Mouse (Mus musculus) brain, adult 10 weeks (tissue): ENCODE data around the gene Kif4. TPM values are rescaled to one million over a fixed set of nuclear protein-coding genes. Genes with fewer than 3 reads are reported as not detected.

ENCODE experiments used
- polyA plus RNA-seq: library from polyadenylated mRNA; stranded (reverse); fragments of 350-450 nt; fragmentation: Illumina TruSeq; extraction: RNeasy Lipid Tissue Mini Kit (QIAGEN cat#74804); gene quantifications from one replicate; pipeline ENCODE4 v1.2.3, GENCODE M21; 2015; ENCODE audit warnings: low read depth, low replicate concordance

The Kif4 gene
- 0.58 TPM for polyA plus RNA-seq

DNA sequence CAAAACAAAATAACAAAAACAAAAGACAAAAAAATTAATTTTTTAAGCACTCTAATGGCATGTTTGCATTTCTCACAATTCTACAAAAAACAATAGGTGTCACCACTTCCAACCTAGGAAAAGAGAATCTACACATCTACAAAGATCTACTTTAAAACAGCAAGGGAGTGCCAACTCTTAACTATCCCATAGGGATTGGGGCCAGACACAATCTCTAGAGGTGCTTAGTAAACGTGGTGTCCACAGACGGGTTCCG lies at the start of gene Kif4:
Gene Kif4, plus strand, starts transcription at position 192 of the 256 bp plus-strand sequence.

GRCm38 (mm10) chrX:100594791-100595190 lies 30.7 kb upstream of the Kif4 start, which contains the start of gene P2ry4:
TSS of gene P2ry4 (minus strand) at chrX:100594869.

DNA sequence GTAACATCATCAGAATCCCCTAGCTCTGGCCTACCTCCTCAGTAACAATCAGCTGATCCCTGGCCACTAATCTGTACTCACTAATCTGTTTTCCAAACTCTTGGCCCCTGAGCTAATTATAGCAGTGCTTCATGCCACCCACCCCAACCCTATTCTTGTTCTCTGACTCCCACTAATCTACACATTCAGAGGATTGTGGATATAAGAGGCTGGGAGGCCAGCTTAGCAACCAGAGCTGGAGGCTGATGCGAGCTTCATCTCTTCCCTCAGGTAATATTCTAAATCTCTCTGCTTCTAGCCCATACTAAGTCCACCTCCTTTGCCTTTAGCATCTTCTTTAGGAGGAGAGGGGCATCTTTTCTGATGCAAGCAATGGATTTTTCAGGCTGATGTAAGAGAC lies 20.2 kb upstream of the Kif4 start, which contains the start of gene Arr3:
Gene Arr3, plus strand, starts transcription at position 184 of the 400 bp plus-strand sequence.

GRCm38 (mm10) chrX:100625802-100626793 lies 561 bp downstream of the Kif4 start, which contains the start of gene Pdzd11:
TSS of gene Pdzd11 (minus strand) at chrX:100626568.

GRCm38 (mm10) chrX:100729665-100730188 lies 104.2 kb downstream of the Kif4 start, which contains the start of gene Gdpd2:
TSS of gene Gdpd2 (plus strand) at chrX:100729873.

GRCm38 (mm10) chrX:100767181-100767884 lies 141.8 kb downstream of the Kif4 start, which contains the start of gene Dlg3:
TSS of gene Dlg3 (plus strand) at chrX:100767722.

Other genes starting within 250 kb of the Kif4 start
- not detected for gene Otud6a, start 196.7 kb upstream of the Kif4 start, polyA plus RNA-seq
- gene Awat2, start 183.0 kb upstream of the Kif4 start, polyA plus RNA-seq, result not detected
- gene Igbp1, start 131.4 kb upstream of the Kif4 start, polyA plus RNA-seq, result 66.3 TPM
- 0.59 TPM for gene Dgat2l6, start 100.9 kb upstream of the Kif4 start, polyA plus RNA-seq
- not detected for gene Awat1, start 53.5 kb upstream of the Kif4 start, polyA plus RNA-seq
- gene P2ry4, start 30.9 kb upstream of the Kif4 start, polyA plus RNA-seq, result not detected
- gene Arr3, start 20.2 kb upstream of the Kif4 start, polyA plus RNA-seq, result 1.4 TPM
- gene Pdzd11, start 831 bp downstream of the Kif4 start, polyA plus RNA-seq, result 74.7 TPM
- 10.4 TPM for gene Gdpd2, start 104.1 kb downstream of the Kif4 start, polyA plus RNA-seq
- 93.1 TPM for gene Dlg3, start 142.0 kb downstream of the Kif4 start, polyA plus RNA-seq